Mouse (Mus musculus): ENCODE data around the gene Lrrc20.

GRCm38 (mm10) chr10:61447581-61448353, 27.8 kb upstream of the Lrrc20 start:
- TF ChIP-seq POLR2A (IDR thresholded peaks at IDR 0.05; ENCODE audit: low read depth, low read length) = no peak
- no peak for TF ChIP-seq CTCF (conservative IDR thresholded peaks at IDR 0.05; ENCODE audit: insufficient read depth, insufficient read length, low read depth, low read length)

All from kidney, adult 2 months (tissue).